Mouse (Mus musculus) MEL (cell line): ENCODE measurements around the gene Wap.

Experiments
- CHD2 ChIP-seq: IDR thresholded peaks from 2 replicates; pipeline ENCODE4 v1.6.1; 2011; ENCODE audit warnings: low read length, improper control_type of control experiment
- CTCF ChIP-seq, 3 experiments: IDR thresholded peaks in 2 of 3; conservative IDR thresholded peaks in 1 of 3; 2 replicates each; pipeline ENCODE4 v1.5.1; 2011 to 2012; ENCODE audit warnings: low read length in 3 of 3, low read depth in 2 of 3, mild to moderate bottlenecking in 2 of 3, improper control_type of control experiment in 1 of 3, inconsistent platforms in 1 of 3, mixed read lengths in 1 of 3, moderate library complexity in 1 of 3; ENCODE audit not compliant: control insufficient read depth in 1 of 3, insufficient read depth in 1 of 3, poor library complexity in 1 of 3, severe bottlenecking in 1 of 3
- EP300 ChIP-seq, 2 experiments: IDR thresholded peaks; 2 replicates each; pipeline ENCODE4 v1.6.1; 2011; ENCODE audit warnings: improper control_type of control experiment in 2 of 2, low read length in 2 of 2, low read depth in 1 of 2, mild to moderate bottlenecking in 1 of 2
- HCFC1 ChIP-seq: IDR thresholded peaks from 2 replicates; pipeline ENCODE4 v1.6.1; 2012; ENCODE audit warnings: low read depth, mild to moderate bottlenecking, inconsistent platforms, low read length, improper control_type of control experiment, moderate library complexity
- MXI1 ChIP-seq: IDR thresholded peaks from 2 replicates; pipeline ENCODE4 v1.6.1; 2011; ENCODE audit warnings: mild to moderate bottlenecking, low read depth, low read length, improper control_type of control experiment
- POLR2A ChIP-seq, 2 experiments: IDR thresholded peaks; 2 replicates each; pipeline ENCODE4 v1.6.1; 2011 to 2012; ENCODE audit warnings: low read length in 2 of 2, mild to moderate bottlenecking in 2 of 2, control low read depth in 1 of 2, improper control_type of control experiment in 1 of 2, low read depth in 1 of 2, moderate library complexity in 1 of 2; ENCODE audit not compliant: control insufficient read depth in 1 of 2, insufficient read depth in 1 of 2, poor library complexity in 1 of 2
- RAD21 ChIP-seq: IDR thresholded peaks from 2 replicates; pipeline ENCODE4 v1.6.1; 2011; ENCODE audit warnings: mild to moderate bottlenecking, low read depth, low read length, improper control_type of control experiment
- TBP ChIP-seq: IDR thresholded peaks from 2 replicates; pipeline ENCODE4 v1.8.0; 2011; ENCODE audit warnings: low read depth, low read length, improper control_type of control experiment
- USF1 ChIP-seq: IDR thresholded peaks from 2 replicates; pipeline ENCODE4 v1.6.1; 2014; ENCODE audit warnings: low read depth, mild to moderate bottlenecking, inconsistent platforms, low read length, improper control_type of control experiment, moderate library complexity
- USF2 ChIP-seq, 2 experiments: IDR thresholded peaks; 2 replicates each; pipeline ENCODE4 v1.6.1; 2011 to 2012; ENCODE audit warnings: improper control_type of control experiment in 2 of 2, low read length in 2 of 2, borderline replicate concordance in 1 of 2, inconsistent platforms in 1 of 2, low read depth in 1 of 2, mild to moderate bottlenecking in 1 of 2; ENCODE audit not compliant: insufficient read depth in 1 of 2
- ZC3H11A ChIP-seq: IDR thresholded peaks from 2 replicates; pipeline ENCODE4 v1.6.1; 2012; ENCODE audit warnings: low read depth, mild to moderate bottlenecking, inconsistent platforms, low read length, improper control_type of control experiment
- ZMIZ1 ChIP-seq: IDR thresholded peaks from 2 replicates; pipeline ENCODE4 v1.6.1; 2012; ENCODE audit warnings: low read depth, mild to moderate bottlenecking, inconsistent platforms, low read length, improper control_type of control experiment, moderate library complexity

DNA sequence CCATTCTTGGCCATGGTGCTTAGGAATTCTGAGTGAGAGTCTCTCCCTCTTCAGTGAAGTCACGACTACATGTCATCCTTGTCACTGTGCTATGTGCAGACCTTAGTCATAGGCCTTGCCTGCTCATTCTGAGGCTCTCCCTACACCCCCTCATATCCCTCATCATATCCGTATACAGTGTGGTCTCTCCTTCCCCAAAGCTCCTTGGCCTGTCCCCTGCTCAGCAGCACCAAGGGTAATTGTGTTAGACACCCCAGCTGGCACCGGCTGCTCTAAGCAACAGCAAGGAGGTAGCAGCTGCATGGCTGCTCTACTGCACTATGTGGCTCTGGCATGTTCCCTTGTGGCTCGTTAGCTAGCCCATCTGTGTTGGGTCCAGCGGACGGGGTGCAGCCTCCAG is 6.1 kb upstream of the Wap start:
- no peak for TF ChIP-seq EP300 (IDR thresholded peaks at IDR 0.05; ENCODE audit: low read depth in 1 of 2, low read length in 2 of 2)
- no peak for TF ChIP-seq MXI1
- TF ChIP-seq RAD21: no peak
- no peak for TF ChIP-seq ZC3H11A
- TF ChIP-seq CTCF (IDR thresholded peaks at IDR 0.05 in 2 of 3, conservative IDR thresholded peaks at IDR 0.05 in 1 of 3; ENCODE audit: control insufficient read depth in 1 of 3, insufficient read depth in 1 of 3, low read depth in 2 of 3, low read length in 3 of 3, poor library complexity in 1 of 3, severe bottlenecking in 1 of 3): no peak
- TF ChIP-seq TBP: no peak
- no peak for TF ChIP-seq ZMIZ1
- TF ChIP-seq USF2 (IDR thresholded peaks at IDR 0.05; ENCODE audit: borderline replicate concordance in 1 of 2, insufficient read depth in 1 of 2, low read depth in 1 of 2, low read length in 2 of 2): no peak
- TF ChIP-seq POLR2A (IDR thresholded peaks at IDR 0.05; ENCODE audit: control insufficient read depth in 1 of 2, insufficient read depth in 1 of 2, low read depth in 1 of 2, low read length in 2 of 2, poor library complexity in 1 of 2): no peak
- TF ChIP-seq USF1: no peak
- no peak for TF ChIP-seq HCFC1
- no peak for TF ChIP-seq CHD2
